Mouse (Mus musculus) hindbrain, embryonic 11.5 days (tissue): ENCODE measurements around the gene Pecam1. TPM values are rescaled to one million over a fixed set of nuclear protein-coding genes. Genes with fewer than 3 reads are reported as not detected.
"Not testable (repeated sequence)": the region's sequence is repeated elsewhere in the genome, so short reads cannot be mapped to it uniquely, and the experiment has no call there.

ENCODE experiments used
- ATAC-seq: fragments of 200-750 bp; cut with Nextera tagmentation; 2 replicates; pipeline ENCODE4 v1.8.0; 2017; ENCODE audit warnings: mild to moderate bottlenecking, moderate TSS enrichment, moderate library complexity; ENCODE audit not compliant: low FRiP score
- DNase-seq: peaks from one replicate; pipeline ENCODE4 v3.0.0-alpha.2; 2015; ENCODE audit warnings: low spot score
- H3K27ac ChIP-seq: fragments of 300-500 bp; sonication (generic); 2 replicates; pipeline ENCODE4 v1.5.1; 2014; ENCODE audit warnings: mild to moderate bottlenecking, low read depth, low read length
- H3K27me3 ChIP-seq: fragments of 300-500 bp; sonication (generic); 2 replicates; pipeline ENCODE4 v1.6.1; 2014; ENCODE audit warnings: mild to moderate bottlenecking, low read length, moderate library complexity, mixed read lengths; ENCODE audit not compliant: control insufficient read depth, insufficient read depth
- H3K36me3 ChIP-seq: fragments of 300-500 bp; sonication (generic); 2 replicates; pipeline ENCODE4 v1.6.1; 2014; ENCODE audit warnings: mild to moderate bottlenecking, low read length, moderate library complexity, mixed read lengths; ENCODE audit not compliant: control insufficient read depth, insufficient read depth
- H3K4me1 ChIP-seq: fragments of 300-500 bp; sonication (generic); replicated peaks from 2 replicates; pipeline ENCODE4 v1.6.1; 2014; ENCODE audit warnings: low read length, mixed read lengths; ENCODE audit not compliant: control insufficient read depth, insufficient read depth
- H3K4me2 ChIP-seq: fragments of 300-500 bp; sonication (generic); replicated peaks from 2 replicates; pipeline ENCODE4 v1.6.1; 2014; ENCODE audit warnings: mild to moderate bottlenecking, low read depth, low read length
- H3K4me3 ChIP-seq: fragments of 300-500 bp; sonication (generic); 2 replicates; pipeline ENCODE4 v1.5.1; 2014; ENCODE audit warnings: low read depth, low read length
- H3K9ac ChIP-seq: fragments of 300-500 bp; sonication (generic); 2 replicates; pipeline ENCODE4 v1.6.1; 2014; ENCODE audit warnings: low read depth, low read length
- H3K9me3 ChIP-seq: fragments of 300-500 bp; sonication (generic); 2 replicates; pipeline ENCODE4 v1.6.1; 2016; ENCODE audit warnings: low read length; ENCODE audit not compliant: control insufficient read depth
- WGBS: fragments of 180-500 bp; shearing (Covaris S2); extraction: QIAGEN DNeasy Blood & Tissue Kit; methylation state at CpG from one replicate; pipeline ENCODE4 v1.1.7; 2014; 5-methylcytosine and 5-hydroxymethylcytosine counted together
- polyA plus RNA-seq: library from polyadenylated mRNA; unstranded; fragments of >200 nt; fragmentation: Nextera tagmentation; extraction: Ambion mirVana; gene quantifications from 2 replicates; pipeline ENCODE4 v1.2.1, GENCODE M21; 2014

Gene Pecam1
- polyA plus RNA-seq, 1 experiment from 2014 or later: 20.3 TPM

GRCm38 (mm10) chr11:106742388-106742841 lies 8.0 kb downstream of the Pecam1 start:
- WGBS: 56% methylated on average over 6 of the region's 6 CpGs
- Histone ChIP-seq H3K4me2 (no peak overlapping the region), H3K9ac (no peak overlapping the region), H3K9me3 (no peaks in the 10 kb centered on the region), H3K27me3 (0 out of 2 replicates have a peak, but pooled peaks cover 2% of the 10 kb centered on the region), H3K4me3 (no peak overlapping the region), H3K4me1 (no peaks in the 10 kb centered on the region), H3K27ac (no peak overlapping the region), H3K36me3 (no peaks in the 10 kb centered on the region)
- ATAC-seq (no peak), DNase-seq (peak; percentile 51)

- Histone ChIP-seq H3K27me3 (0 out of 2 replicates have a peak, but pooled peaks cover 2% of the 10 kb centered on the region), H3K36me3 (no peaks in the 10 kb centered on the region), H3K9ac (no peak overlapping the region), H3K27ac (no peak overlapping the region), H3K4me3 (no peak overlapping the region), H3K4me1 (peaks cover 4% of the 10 kb centered on the region; the same call in 1 of the 2 replicates), H3K9me3 (no peaks in the 10 kb centered on the region), H3K4me2 (no peak overlapping the region)
- no peak for ATAC-seq
- DNase-seq: no peak
- 90% methylated on average over 3 of the region's 3 CpGs for WGBS
These were observed 8.6 kb downstream of the Pecam1 start for GRCm38 (mm10) chr11:106741826-106742225.

GRCm38 (mm10) chr11:106741232-106741631 lies 9.2 kb downstream of the Pecam1 start:
- ATAC-seq (0 out of 2 replicates have a peak, but pooled peaks have one; percentile 51), DNase-seq (peak; percentile 77)
- 43% methylated on average over 6 of the region's 6 CpGs for WGBS
- no peak overlapping the region for H3K4me2 ChIP-seq
- no peaks in the 10 kb centered on the region for H3K9me3 ChIP-seq
- no peak overlapping the region for H3K27ac ChIP-seq
- H3K9ac ChIP-seq: no peak overlapping the region
- 0 out of 2 replicates have a peak, but pooled peaks cover 2% of the 10 kb centered on the region for H3K27me3 ChIP-seq
- peaks cover 8% of the 10 kb centered on the region for H3K4me1 ChIP-seq
- no peaks in the 10 kb centered on the region for H3K36me3 ChIP-seq
- no peak overlapping the region for H3K4me3 ChIP-seq

GRCm38 (mm10) chr11:106740724-106741123 lies 9.7 kb downstream of the Pecam1 start:
- not testable (repeated sequence) for H3K36me3 ChIP-seq, H3K27ac ChIP-seq, H3K4me3 ChIP-seq, H3K27me3 ChIP-seq, H3K4me2 ChIP-seq, DNase-seq, H3K4me1 ChIP-seq, H3K9ac ChIP-seq, ATAC-seq, H3K9me3 ChIP-seq
- WGBS: 96% methylated on average over 5 of the region's 8 CpGs

- H3K4me2 ChIP-seq: no peak overlapping the region
- WGBS: 98% methylated on average over 2 of the region's 2 CpGs
These were observed 11.3 kb downstream of the Pecam1 start for GRCm38 (mm10) chr11:106739116-106739515.

GRCm38 (mm10) chr11:106737178-106737621 lies 13.2 kb downstream of the Pecam1 start:
- no peak overlapping the region for H3K4me3 ChIP-seq
- 17% methylated on average over 12 of the region's 12 CpGs for WGBS
- no peak for ATAC-seq
- peak; percentile 33 for DNase-seq
- H3K9ac ChIP-seq: peak overlapping the region; percentile 32; the same call in 1 of the 2 replicates
- H3K9me3 ChIP-seq: no peaks in the 10 kb centered on the region
- no peak overlapping the region for H3K4me2 ChIP-seq
- H3K27ac ChIP-seq: peak overlapping the region; percentile 70; the same call in 1 of the 2 replicates
- H3K27me3 ChIP-seq: no peaks in the 10 kb centered on the region
- no peaks in the 10 kb centered on the region for H3K36me3 ChIP-seq
- peaks cover 8% of the 10 kb centered on the region for H3K4me1 ChIP-seq

More at GRCm38 (mm10) chr11:106739116-106739515, 11.3 kb downstream of the Pecam1 start:
- no peaks in the 10 kb centered on the region for H3K9me3 ChIP-seq
- H3K27me3 ChIP-seq: no peaks in the 10 kb centered on the region
- no peak overlapping the region for H3K4me3 ChIP-seq
- ATAC-seq: no peak
- no peak overlapping the region for H3K9ac ChIP-seq
- no peak overlapping the region for H3K27ac ChIP-seq
- no peaks in the 10 kb centered on the region for H3K36me3 ChIP-seq
- H3K4me1 ChIP-seq: peaks cover 8% of the 10 kb centered on the region
- DNase-seq: no peak

GRCm38 (mm10) chr11:106736614-106737013 lies 13.8 kb downstream of the Pecam1 start:
- Histone ChIP-seq H3K36me3 (no peaks in the 10 kb centered on the region), H3K9ac (peak overlapping the region; percentile 32; the same call in 1 of the 2 replicates), H3K9me3 (no peaks in the 10 kb centered on the region), H3K27ac (peak overlapping the region; percentile 70; the same call in 1 of the 2 replicates), H3K27me3 (no peaks in the 10 kb centered on the region), H3K4me1 (peaks cover 8% of the 10 kb centered on the region), H3K4me3 (no peak overlapping the region), H3K4me2 (no peak overlapping the region)
- WGBS: 39% methylated on average over 3 of the region's 3 CpGs
- DNase-seq: no peak
- ATAC-seq: no peak

GRCm38 (mm10) chr11:106730714-106731113 lies 19.7 kb downstream of the Pecam1 start:
- no peaks in the 10 kb centered on the region for H3K27me3 ChIP-seq
- WGBS: 92% methylated on average over 4 of the region's 4 CpGs
- H3K36me3 ChIP-seq: no peaks in the 10 kb centered on the region
- DNase-seq (no peak), ATAC-seq (no peak)
- no peak overlapping the region for H3K9ac ChIP-seq
- H3K4me1 ChIP-seq: no peaks in the 10 kb centered on the region
- H3K4me2 ChIP-seq: no peak overlapping the region
- no peak overlapping the region for H3K4me3 ChIP-seq
- no peaks in the 10 kb centered on the region for H3K9me3 ChIP-seq
- H3K27ac ChIP-seq: no peak overlapping the region

- Histone ChIP-seq H3K4me1 (no peaks in the 10 kb centered on the region), H3K36me3 (no peaks in the 10 kb centered on the region), H3K27me3 (no peaks in the 10 kb centered on the region), H3K4me2 (no peak overlapping the region), H3K4me3 (no peak overlapping the region), H3K9me3 (no peaks in the 10 kb centered on the region), H3K9ac (no peak overlapping the region), H3K27ac (no peak overlapping the region)
- DNase-seq: no peak
- ATAC-seq: no peak
- 95% methylated on average over 1 of the region's 1 CpGs for WGBS
These were observed 20.8 kb downstream of the Pecam1 start for GRCm38 (mm10) chr11:106729656-106730055.
